Mouse (Mus musculus): ENCODE data around the gene Gm28051.

Gm28051 gene

GRCm38 (mm10) chr12:102742056-102742455 is 15.5 kb downstream of the Gm28051 start:
- no peak for DNase-seq

GRCm38 (mm10) chr12:102740285-102740684 is 17.3 kb downstream of the Gm28051 start:
- DNase-seq = no peak

- no peak for DNase-seq
Observed at GRCm38 (mm10) chr12:102739096-102739495, 18.5 kb downstream of the Gm28051 start.

GRCm38 (mm10) chr12:102733381-102733780 is 24.2 kb downstream of the Gm28051 start:
- peak; percentile 81 to 87 for DNase-seq

GRCm38 (mm10) chr12:102730798-102731619 is 26.6 kb downstream of the Gm28051 start:
- DNase-seq = peak; percentile 21 to 43

GRCm38 (mm10) chr12:102729855-102730797 is 27.4 kb downstream of the Gm28051 start:
- peak; percentile 88 to 93 for DNase-seq

- no peak for DNase-seq
Observed at GRCm38 (mm10) chr12:102725761-102726175, 31.8 kb downstream of the Gm28051 start.

- no peak for DNase-seq
Observed at GRCm38 (mm10) chr12:102725146-102725545, 32.4 kb downstream of the Gm28051 start.

GRCm38 (mm10) chr12:102723861-102724260 is 33.7 kb downstream of the Gm28051 start:
- no peak for DNase-seq

GRCm38 (mm10) chr12:102722966-102723365 is 34.6 kb downstream of the Gm28051 start:
- no peak for DNase-seq

GRCm38 (mm10) chr12:102722451-102722850 is 35.1 kb downstream of the Gm28051 start:
- peak; percentile 37 to 58 for DNase-seq

- peak; percentile 66 to 71 for DNase-seq
Observed at GRCm38 (mm10) chr12:102719552-102720315, 37.8 kb downstream of the Gm28051 start.

GRCm38 (mm10) chr12:102714654-102715395 is 42.7 kb downstream of the Gm28051 start:
- no peak for DNase-seq

GRCm38 (mm10) chr12:102714116-102714515 is 43.4 kb downstream of the Gm28051 start:
- no peak for DNase-seq

GRCm38 (mm10) chr12:102713153-102713865 is 44.3 kb downstream of the Gm28051 start:
- DNase-seq = no peak

GRCm38 (mm10) chr12:102710851-102711375 is 46.7 kb downstream of the Gm28051 start:
- no peak for DNase-seq

- DNase-seq = no peak
Observed at GRCm38 (mm10) chr12:102709896-102710295, 47.7 kb downstream of the Gm28051 start.

GRCm38 (mm10) chr12:102708220-102708619 is 49.3 kb downstream of the Gm28051 start:
- peak; percentile 50 to 67 for DNase-seq

GRCm38 (mm10) chr12:102706833-102707463 is 50.6 kb downstream of the Gm28051 start:
- no peak for DNase-seq

GRCm38 (mm10) chr12:102705906-102706640 is 51.5 kb downstream of the Gm28051 start:
- no peak for DNase-seq

All from kidney, postnatal 4 days (tissue).